Comparison of ENCODE assay signal across 8 mouse cellular contexts in the genomic region with DNA sequence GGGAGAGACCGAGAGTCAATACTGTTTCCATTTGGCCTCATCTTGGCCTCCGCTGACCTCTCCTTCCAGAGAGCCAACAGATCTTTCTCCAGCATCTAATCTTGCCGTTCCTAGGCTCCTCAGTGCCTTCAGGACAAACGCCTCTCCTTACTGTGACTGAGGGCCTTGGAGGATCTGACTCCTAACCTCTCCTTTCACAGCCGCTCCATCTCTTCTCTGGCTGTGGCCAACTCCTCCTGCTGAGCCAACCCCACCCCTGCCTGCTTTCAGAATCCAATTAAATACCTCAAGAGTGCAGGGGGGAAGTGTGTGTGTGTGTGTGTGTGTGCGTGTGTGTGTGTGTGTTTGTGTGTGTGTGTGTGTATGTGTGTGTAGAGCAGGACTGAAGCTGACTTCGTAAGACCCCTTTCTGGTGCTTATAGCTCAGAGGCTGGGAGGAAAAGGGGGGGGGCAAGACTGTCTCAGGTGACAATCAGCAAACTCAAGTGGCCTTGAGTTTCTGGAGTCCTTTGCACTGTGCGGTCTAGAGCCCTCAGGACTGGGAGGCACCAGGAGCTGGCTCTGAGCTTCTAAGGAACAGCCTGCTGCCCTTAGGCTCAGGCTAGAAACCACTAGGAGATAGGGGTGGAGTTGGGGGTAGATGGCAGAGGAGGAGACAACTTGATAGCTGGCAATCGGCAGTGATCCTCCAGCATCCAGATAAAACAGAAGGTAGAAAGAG. TPM values are rescaled to one million over a fixed set of nuclear protein-coding genes. Genes with fewer than 3 reads are reported as not detected.
A peak's percentile ranks its signal among the peaks of the same experiment; 100 is the strongest.
DNase-seq lines count a peak whose midpoint lies in the region; ATAC-seq and TF ChIP-seq lines count a peak whose summit lies in the region.

No protein-coding gene starts in this region.

- H3K27ac ChIP-seq in lung, embryonic 15.5 days = peak overlapping the region; percentile 84
- H3K27ac ChIP-seq in forebrain, embryonic 15.5 days (replicated peaks) = peak overlapping the region; percentile 52; the same call in 1 of the 2 replicates
- H3K27ac ChIP-seq in limb, embryonic 14.5 days (replicated peaks; ENCODE audit: low read depth, low read length) = no peak overlapping the region
- peak overlapping the region; percentile 73 for H3K27ac ChIP-seq in small intestine, adult 2 months (ENCODE audit: insufficient read depth, low read depth, low read length)

- H3K4me1 ChIP-seq in lung, embryonic 15.5 days = peaks cover 26% of the 10 kb centered on the region
- peaks cover 28% of the 10 kb centered on the region for H3K4me1 ChIP-seq in forebrain, embryonic 15.5 days
- H3K4me1 ChIP-seq in limb, embryonic 14.5 days (ENCODE audit: control insufficient read depth, insufficient read depth, low read length) = peaks cover 19% of the 10 kb centered on the region
- H3K4me1 ChIP-seq in small intestine, adult 2 months (ENCODE audit: control insufficient read depth, insufficient read depth, insufficient read length, low read length) = peaks cover 10% of the 10 kb centered on the region

- no peak for TF ChIP-seq CTCF in small intestine, adult 2 months (IDR thresholded peaks at IDR 0.05; ENCODE audit: extremely low read depth, insufficient read length, insufficient replicate concordance, low read depth, low read length)

- no peak overlapping the region for H3K9ac ChIP-seq in lung, embryonic 15.5 days
- no peak overlapping the region for H3K9ac ChIP-seq in forebrain, embryonic 15.5 days (replicated peaks)
- no peak overlapping the region for H3K9ac ChIP-seq in limb, embryonic 14.5 days (ENCODE audit: low read depth, low read length, severe bottlenecking)

- DNase-seq in lung, postnatal 25 days (ENCODE audit: low spot score) = no peak
- DNase-seq in limb, embryonic 14.5 days (ENCODE audit: low spot score) = no peak
- no peak for DNase-seq in left cerebral cortex, postnatal 25 days (ENCODE audit: low spot score in 2 of 2)
- no peak for DNase-seq in left cerebral cortex, postnatal 4 days
- DNase-seq in retina, embryonic 14.5 days (ENCODE audit: low spot score) = no peak

- no peaks in the 10 kb centered on the region for H3K27me3 ChIP-seq in lung, embryonic 15.5 days
- no peaks in the 10 kb centered on the region for H3K27me3 ChIP-seq in forebrain, embryonic 15.5 days
- no peaks in the 10 kb centered on the region for H3K27me3 ChIP-seq in limb, embryonic 14.5 days (ENCODE audit: control insufficient read depth, insufficient read depth, low read length)
- H3K27me3 ChIP-seq in small intestine, adult 2 months (ENCODE audit: control insufficient read depth, insufficient read depth, low read length) = no peaks in the 10 kb centered on the region

- no peaks in the 10 kb centered on the region for H3K9me3 ChIP-seq in lung, embryonic 15.5 days
- H3K9me3 ChIP-seq in forebrain, embryonic 15.5 days = no peaks in the 10 kb centered on the region
- H3K9me3 ChIP-seq in limb, embryonic 14.5 days (ENCODE audit: control insufficient read depth, low read length) = no peaks in the 10 kb centered on the region

- 18% methylated on average over 9 of the region's 9 CpGs for WGBS in lung, embryonic 15.5 days
- WGBS in forebrain, embryonic 15.5 days = 36% methylated on average over 9 of the region's 9 CpGs
- WGBS in limb, embryonic 14.5 days = 29% methylated on average over 9 of the region's 9 CpGs
- 40% methylated on average over 9 of the region's 9 CpGs for WGBS in small intestine, adult 2 months

- peak; percentile 32; the same call in 1 of the 2 replicates for ATAC-seq in lung, embryonic 15.5 days (ENCODE audit: borderline replicate concordance, extremely low read depth, low FRiP score, low TSS enrichment)
- no peak for ATAC-seq in forebrain, embryonic 15.5 days (replicated peaks)
- no peak for ATAC-seq in limb, embryonic 14.5 days (ENCODE audit: low FRiP score, low read depth)

- H3K4me2 ChIP-seq in lung, embryonic 15.5 days = peak overlapping the region; percentile 59
- no peak overlapping the region for H3K4me2 ChIP-seq in forebrain, embryonic 15.5 days (replicated peaks)
- peak overlapping the region; percentile 7; the same call in 1 of the 2 replicates for H3K4me2 ChIP-seq in limb, embryonic 14.5 days (replicated peaks; ENCODE audit: low read depth, low read length, severe bottlenecking)

- TF ChIP-seq POLR2A in limb, embryonic 14.5 days (IDR thresholded peaks at IDR 0.05; ENCODE audit: borderline replicate concordance, extremely low read depth, insufficient read depth, insufficient read length) = no peak
- TF ChIP-seq POLR2A in small intestine, adult 2 months (IDR thresholded peaks at IDR 0.05; ENCODE audit: low read depth, low read length) = no peak

- H3K36me3 ChIP-seq in lung, embryonic 15.5 days = no peaks in the 10 kb centered on the region
- H3K36me3 ChIP-seq in forebrain, embryonic 15.5 days = no peaks in the 10 kb centered on the region
- no peaks in the 10 kb centered on the region for H3K36me3 ChIP-seq in limb, embryonic 14.5 days (ENCODE audit: control insufficient read depth, insufficient read depth, low read length)
- no peaks in the 10 kb centered on the region for H3K36me3 ChIP-seq in small intestine, adult 2 months (ENCODE audit: control insufficient read depth, insufficient read depth, low read length)

- intact Hi-C loops in left cerebral cortex, postnatal 25 days (cut with DNase I) = loop anchor here (10.0 kb wide), 1 partner anchor 55 kb away; no protein-coding TSS in a partner anchor
- intact Hi-C loops in left cerebral cortex, postnatal 4 days (cut with DNase I) = no loop called here

- no peak overlapping the region for H3K4me3 ChIP-seq in lung, embryonic 15.5 days
- H3K4me3 ChIP-seq in forebrain, embryonic 15.5 days = no peak overlapping the region
- no peak overlapping the region for H3K4me3 ChIP-seq in limb, embryonic 14.5 days (replicated peaks; ENCODE audit: low read length)
- peak overlapping the region; percentile 60 for H3K4me3 ChIP-seq in small intestine, adult 2 months (ENCODE audit: low read depth, low read length)

RNA-seq across cellular contexts. Expression of a gene that starts 59.7 kb away (rescaled TPM):
- 0.25 and 0.31 TPM in 2 replicates for polyA plus RNA-seq in lung, embryonic 15.5 days (2015; fragmentation: Nextera tagmentation; extraction: Ambion mirVana)
- polyA plus RNA-seq in forebrain, embryonic 15.5 days (2015; fragmentation: Nextera tagmentation; extraction: Ambion mirVana) = 2.2 and 2.4 TPM in 2 replicates
- 2.7 and 3.3 TPM in 2 replicates for polyA plus RNA-seq in limb, embryonic 14.5 days (2012; rRNA removed)
- polyA plus RNA-seq in limb, embryonic 14.5 days (2014; fragmentation: Nextera tagmentation; extraction: Ambion mirVana) = 1.3 and 1.6 TPM in 2 replicates
- 2.2 and 2.7 TPM in 2 replicates for polyA plus RNA-seq in small intestine, adult 2 months (2012; rRNA removed)
- 100 to 1,000 TPM; 192 to 207 TPM for total RNA-seq in left cerebral cortex, postnatal 25 days (2021)
- 10 to 100 TPM; 46.5 to 50.9 TPM for total RNA-seq in left cerebral cortex, postnatal 4 days (2021)
